Mouse (Mus musculus) erythroblast, embryonic 14.5 days (primary cell): ENCODE measurements around the gene Uchl4. TPM values are rescaled to one million over a fixed set of nuclear protein-coding genes. Genes with fewer than 3 reads are reported as not detected.
"Not testable (repeated sequence)": the region's sequence is repeated elsewhere in the genome, so short reads cannot be mapped to it uniquely, and the experiment has no call there.

ENCODE experiments used
- H3K27me3 ChIP-seq: 2 replicates; pipeline ENCODE4 v1.6.1; 2012; ENCODE audit warnings: inconsistent platforms; ENCODE audit not compliant: control insufficient read depth
- H3K36me3 ChIP-seq: 2 replicates; pipeline ENCODE4 v1.6.1; 2012; ENCODE audit warnings: mild to moderate bottlenecking, inconsistent platforms; ENCODE audit not compliant: control insufficient read depth
- H3K4me1 ChIP-seq: 2 replicates; pipeline ENCODE4 v1.6.1; 2012; ENCODE audit warnings: inconsistent platforms; ENCODE audit not compliant: control insufficient read depth
- H3K4me3 ChIP-seq: replicated peaks from 2 replicates; pipeline ENCODE3; 2012; ENCODE audit warnings: moderate library complexity, mild to moderate bottlenecking, inconsistent platforms
- H3K9me3 ChIP-seq: 2 replicates; pipeline ENCODE4 v1.6.1; 2012; ENCODE audit warnings: low read length, inconsistent platforms, mixed read lengths; ENCODE audit not compliant: control insufficient read depth
- GATA1 ChIP-seq: IDR thresholded peaks from 2 replicates; pipeline ENCODE4 v1.6.1; 2012; ENCODE audit warnings: low read length, inconsistent platforms, mixed read lengths
- TAL1 ChIP-seq: IDR thresholded peaks from 3 replicates; pipeline ENCODE4 v1.6.1; 2012; ENCODE audit warnings: low read length, inconsistent platforms, mixed read lengths
- polyA plus RNA-seq: library from polyadenylated mRNA; stranded (reverse); fragments of >175 nt; gene quantifications from 2 replicates; pipeline ENCODE4 v1.2.3, GENCODE M21; 2012

Gene Uchl4
- polyA plus RNA-seq, 1 experiment: not detected

GRCm38 (mm10) chr9:64261023-64261422 is 26.0 kb downstream of the Uchl4 start:
- H3K4me1 ChIP-seq: no peaks in the 10 kb centered on the region

GRCm38 (mm10) chr9:64264813-64265212 is 29.8 kb downstream of the Uchl4 start:
- H3K4me1 ChIP-seq: peaks cover 3% of the 10 kb centered on the region

More at GRCm38 (mm10) chr9:64261023-64261422, 26.0 kb downstream of the Uchl4 start:
- Histone ChIP-seq H3K36me3 (no peaks in the 10 kb centered on the region), H3K9me3 (peaks cover 2% of the 10 kb centered on the region; the same call in 1 of the 2 replicates), H3K4me3 (no peak overlapping the region), H3K27me3 (peaks cover 2% of the 10 kb centered on the region)
- TF ChIP-seq TAL1 (no peak), GATA1 (no peak)

GRCm38 (mm10) chr9:64267231-64267630 is 32.2 kb downstream of the Uchl4 start:
- no peak for TF ChIP-seq GATA1
- no peak for TF ChIP-seq TAL1
- H3K9me3 ChIP-seq: no peaks in the 10 kb centered on the region
- H3K36me3 ChIP-seq: no peaks in the 10 kb centered on the region
- peaks cover 3% of the 10 kb centered on the region for H3K4me1 ChIP-seq
- H3K27me3 ChIP-seq: no peaks in the 10 kb centered on the region
- H3K4me3 ChIP-seq: no peak overlapping the region

More at GRCm38 (mm10) chr9:64264813-64265212, 29.8 kb downstream of the Uchl4 start:
- peaks cover 2% of the 10 kb centered on the region for H3K27me3 ChIP-seq
- no peak for TF ChIP-seq TAL1
- TF ChIP-seq GATA1: no peak
- H3K36me3 ChIP-seq: no peaks in the 10 kb centered on the region
- H3K4me3 ChIP-seq: no peak overlapping the region
- H3K9me3 ChIP-seq: peaks cover 2% of the 10 kb centered on the region; the same call in 1 of the 2 replicates

GRCm38 (mm10) chr9:64268196-64268595 is 33.2 kb downstream of the Uchl4 start:
- Histone ChIP-seq H3K4me1 (peaks cover 3% of the 10 kb centered on the region), H3K36me3 (no peaks in the 10 kb centered on the region), H3K9me3 (no peaks in the 10 kb centered on the region), H3K4me3 (no peak overlapping the region), H3K27me3 (no peaks in the 10 kb centered on the region)
- TF ChIP-seq TAL1 (no peak), GATA1 (no peak)

- not testable (repeated sequence) for H3K27me3 ChIP-seq, H3K4me1 ChIP-seq, H3K4me3 ChIP-seq, H3K9me3 ChIP-seq, H3K36me3 ChIP-seq
Measured at GRCm38 (mm10) chr9:64268836-64269235, 33.8 kb downstream of the Uchl4 start.

- Histone ChIP-seq H3K27me3 (no peaks in the 10 kb centered on the region), H3K9me3 (no peaks in the 10 kb centered on the region), H3K4me3 (no peak overlapping the region), H3K4me1 (peaks cover 3% of the 10 kb centered on the region), H3K36me3 (no peaks in the 10 kb centered on the region)
- TF ChIP-seq GATA1: no peak
- no peak for TF ChIP-seq TAL1
Measured at GRCm38 (mm10) chr9:64271249-64271648, 36.2 kb downstream of the Uchl4 start.

- Histone ChIP-seq H3K27me3 (no peaks in the 10 kb centered on the region), H3K36me3 (no peaks in the 10 kb centered on the region), H3K9me3 (no peaks in the 10 kb centered on the region), H3K4me3 (no peak overlapping the region), H3K4me1 (no peaks in the 10 kb centered on the region)
- TF ChIP-seq GATA1 (no peak), TAL1 (no peak)
Measured at GRCm38 (mm10) chr9:64272611-64273010, 37.6 kb downstream of the Uchl4 start.

- H3K27me3 ChIP-seq: no peaks in the 10 kb centered on the region
- no peak for TF ChIP-seq GATA1
- no peak for TF ChIP-seq TAL1
- no peaks in the 10 kb centered on the region for H3K4me1 ChIP-seq
- no peaks in the 10 kb centered on the region for H3K9me3 ChIP-seq
- H3K4me3 ChIP-seq: no peak overlapping the region
- H3K36me3 ChIP-seq: no peaks in the 10 kb centered on the region
Measured at GRCm38 (mm10) chr9:64273757-64274156, 38.8 kb downstream of the Uchl4 start.

- H3K9me3 ChIP-seq: no peaks in the 10 kb centered on the region
- TF ChIP-seq TAL1: no peak
- no peak for TF ChIP-seq GATA1
Measured at GRCm38 (mm10) chr9:64274291-64274690, 39.3 kb downstream of the Uchl4 start.

GRCm38 (mm10) chr9:64274919-64275318 is 39.9 kb downstream of the Uchl4 start:
- no peak overlapping the region for H3K4me3 ChIP-seq
- H3K27me3 ChIP-seq: no peaks in the 10 kb centered on the region
- no peaks in the 10 kb centered on the region for H3K36me3 ChIP-seq
- H3K4me1 ChIP-seq: no peaks in the 10 kb centered on the region
- H3K9me3 ChIP-seq: no peaks in the 10 kb centered on the region
- TF ChIP-seq GATA1 (no peak), TAL1 (no peak)

More at GRCm38 (mm10) chr9:64274291-64274690, 39.3 kb downstream of the Uchl4 start:
- H3K4me1 ChIP-seq: no peaks in the 10 kb centered on the region
- H3K4me3 ChIP-seq: no peak overlapping the region
- H3K36me3 ChIP-seq: no peaks in the 10 kb centered on the region
- no peaks in the 10 kb centered on the region for H3K27me3 ChIP-seq
